Mouse (Mus musculus): ENCODE measurements at regions not wholly inside any gene's neighbourhood (a gene's known extent, or its start where the extent isn't known, plus 50 kb on each side); places are given as distances from the start of the nearest gene placed in this dataset.

DNA sequence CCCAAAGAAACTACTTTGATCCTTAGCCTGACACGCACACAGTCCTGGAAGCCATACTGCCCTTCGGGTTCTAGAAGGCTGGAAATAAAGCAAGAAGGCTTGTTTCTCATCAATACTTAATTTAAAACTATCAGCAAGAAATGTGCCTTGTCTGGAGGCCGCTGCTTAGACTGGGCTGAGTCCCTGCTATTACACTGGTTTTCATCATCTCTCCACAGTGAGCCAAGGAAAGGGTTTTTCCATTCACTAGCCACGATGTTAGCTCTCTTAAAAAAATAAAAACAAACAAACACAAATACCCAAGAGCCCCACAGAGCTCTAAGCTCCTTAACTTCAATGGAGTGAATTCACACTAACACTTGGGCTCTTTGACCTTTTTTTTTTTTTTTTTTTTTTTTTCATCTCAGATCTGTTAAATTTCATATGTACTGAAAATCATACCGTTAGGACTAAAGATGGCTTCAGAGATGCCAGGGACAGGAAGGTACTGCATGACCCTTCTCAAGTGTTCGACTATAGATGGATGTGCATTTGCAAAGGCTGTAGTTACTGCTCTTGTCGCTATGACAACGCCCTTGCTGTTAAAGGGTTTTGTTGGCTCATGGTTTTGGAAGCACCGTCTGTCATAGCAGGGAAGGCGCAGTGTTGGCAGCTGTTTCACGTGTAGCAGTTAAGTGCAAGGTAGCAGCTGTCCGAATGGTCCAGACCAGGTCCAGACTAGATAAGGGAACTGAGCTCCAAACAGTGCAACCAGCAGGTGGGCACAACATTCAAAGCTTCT lies 98.1 kb upstream of the Klf14 start:
- WGBS = 78% methylated on average over 12 of the region's 12 CpGs
- H3K4me1 ChIP-seq (replicated peaks; ENCODE audit: insufficient read depth, low read length) = no peaks in the 10 kb centered on the region

DNA sequence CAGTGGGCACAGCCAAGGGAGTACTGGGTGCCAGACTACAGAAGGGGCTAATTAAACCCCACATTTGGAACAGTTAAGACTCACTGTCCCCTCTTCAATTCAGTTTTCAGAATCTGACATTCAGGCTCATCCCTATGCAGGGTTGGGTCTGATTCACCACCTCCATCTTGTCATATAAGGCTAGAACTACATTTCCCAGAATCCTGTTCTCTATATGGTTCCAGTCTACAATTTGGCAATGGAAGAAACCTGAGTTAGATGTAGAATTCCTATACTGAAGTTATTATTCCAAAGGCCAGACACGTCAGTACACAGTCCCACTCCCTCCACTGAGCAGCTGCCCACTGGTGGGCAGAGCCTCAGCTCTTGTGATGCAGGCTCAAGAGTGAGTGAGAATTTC lies 99.4 kb upstream of the Klf14 start:
- ATAC-seq (replicated peaks; ENCODE audit: low FRiP score, low read depth) = no peak
- no peak for DNase-seq (ENCODE audit: low spot score)
- Histone ChIP-seq H3K4me3 (replicated peaks; ENCODE audit: low read depth, low read length) (no peak overlapping the region), H3K27me3 (ENCODE audit: insufficient read depth, low read length) (no peaks in the 10 kb centered on the region), H3K4me2 (ENCODE audit: low read length) (no peak overlapping the region), H3K27ac (no peak overlapping the region), H3K9ac (ENCODE audit: low read depth, low read length) (no peak overlapping the region), H3K36me3 (ENCODE audit: insufficient read depth, low read length) (no peaks in the 10 kb centered on the region), H3K9me3 (replicated peaks; ENCODE audit: low read length) (no peaks in the 10 kb centered on the region), H3K4me1 (replicated peaks; ENCODE audit: insufficient read depth, low read length) (no peaks in the 10 kb centered on the region)
- WGBS = 79% methylated on average over 1 of the region's 1 CpGs
- no peak for TF ChIP-seq CTCF (IDR thresholded peaks at IDR 0.05; ENCODE audit: low read depth)

More for the DNA sequence above, 98.1 kb upstream of the Klf14 start:
- no peak overlapping the region for H3K9ac ChIP-seq (ENCODE audit: low read depth, low read length)
- H3K4me3 ChIP-seq (replicated peaks; ENCODE audit: low read depth, low read length) = no peak overlapping the region
- no peak overlapping the region for H3K27ac ChIP-seq
- no peaks in the 10 kb centered on the region for H3K27me3 ChIP-seq (ENCODE audit: insufficient read depth, low read length)
- ATAC-seq (replicated peaks; ENCODE audit: low FRiP score, low read depth) = no peak
- no peak overlapping the region for H3K4me2 ChIP-seq (ENCODE audit: low read length)
- no peak for TF ChIP-seq CTCF (IDR thresholded peaks at IDR 0.05; ENCODE audit: low read depth)
- H3K9me3 ChIP-seq (replicated peaks; ENCODE audit: low read length) = no peaks in the 10 kb centered on the region
- no peaks in the 10 kb centered on the region for H3K36me3 ChIP-seq (ENCODE audit: insufficient read depth, low read length)
- DNase-seq (ENCODE audit: low spot score) = no peak

DNA sequence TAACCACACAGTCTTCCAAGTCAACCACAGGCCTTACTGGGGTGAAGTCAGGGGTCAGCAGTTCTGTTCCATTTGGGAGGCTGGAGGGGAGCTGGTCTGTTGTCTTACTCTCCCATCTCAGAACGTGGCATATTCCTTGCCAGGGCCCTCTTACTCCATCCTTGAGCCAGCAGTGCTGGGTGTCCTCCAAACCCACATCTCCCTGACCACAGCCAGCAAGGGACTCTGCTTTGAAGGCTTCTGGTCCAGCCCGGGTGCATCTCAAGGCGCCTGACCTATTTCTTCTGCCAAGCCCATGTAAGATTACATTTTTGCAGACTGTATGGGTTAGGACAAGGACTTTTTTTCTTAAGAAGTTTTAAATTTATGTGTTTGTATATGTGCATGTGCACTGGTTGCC lies 100.1 kb upstream of the Klf14 start:
- no peak overlapping the region for H3K27ac ChIP-seq
- DNase-seq (ENCODE audit: low spot score) (no peak), ATAC-seq (replicated peaks; ENCODE audit: low FRiP score, low read depth) (no peak)
- TF ChIP-seq CTCF (IDR thresholded peaks at IDR 0.05; ENCODE audit: low read depth) = no peak
- H3K36me3 ChIP-seq (ENCODE audit: insufficient read depth, low read length) = no peaks in the 10 kb centered on the region
- WGBS = 74% methylated on average over 3 of the region's 3 CpGs
- no peaks in the 10 kb centered on the region for H3K27me3 ChIP-seq (ENCODE audit: insufficient read depth, low read length)
- H3K4me3 ChIP-seq (replicated peaks; ENCODE audit: low read depth, low read length) = no peak overlapping the region
- no peak overlapping the region for H3K4me2 ChIP-seq (ENCODE audit: low read length)
- H3K9ac ChIP-seq (ENCODE audit: low read depth, low read length) = no peak overlapping the region
- no peaks in the 10 kb centered on the region for H3K9me3 ChIP-seq (replicated peaks; ENCODE audit: low read length)
- no peaks in the 10 kb centered on the region for H3K4me1 ChIP-seq (replicated peaks; ENCODE audit: insufficient read depth, low read length)

DNA sequence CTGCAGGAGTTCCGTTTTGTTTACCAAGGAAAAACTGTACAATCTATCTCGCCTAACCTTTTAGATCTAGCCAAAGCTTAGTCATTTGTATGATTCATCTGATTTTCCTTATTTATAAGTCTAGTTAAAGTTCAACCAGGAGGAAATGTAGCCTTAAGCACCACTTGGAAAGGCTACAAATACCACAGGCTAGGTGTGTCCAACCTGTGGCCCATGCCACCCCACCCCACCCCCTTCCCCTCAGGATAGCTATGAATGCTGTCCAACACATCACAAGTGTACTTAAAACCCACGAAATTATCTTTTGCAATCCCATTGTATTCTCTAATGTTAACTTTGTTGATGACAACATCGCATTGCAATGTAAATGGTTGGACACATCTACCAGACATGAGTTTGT lies 102.9 kb upstream of the Klf14 start:
- DNase-seq (ENCODE audit: low spot score) (no peak), ATAC-seq (replicated peaks; ENCODE audit: low FRiP score, low read depth) (no peak)
- H3K4me1 ChIP-seq (replicated peaks; ENCODE audit: insufficient read depth, low read length) = no peaks in the 10 kb centered on the region
- no peak overlapping the region for H3K27ac ChIP-seq
- H3K4me3 ChIP-seq (replicated peaks; ENCODE audit: low read depth, low read length) = no peak overlapping the region
- H3K27me3 ChIP-seq (ENCODE audit: insufficient read depth, low read length) = no peaks in the 10 kb centered on the region
- no peak overlapping the region for H3K4me2 ChIP-seq (ENCODE audit: low read length)
- TF ChIP-seq CTCF (IDR thresholded peaks at IDR 0.05; ENCODE audit: low read depth) = no peak
- 88% methylated on average over 4 of the region's 4 CpGs for whole genome bisulfite sequencing
- H3K9ac ChIP-seq (ENCODE audit: low read depth, low read length) = no peak overlapping the region
- no peaks in the 10 kb centered on the region for H3K9me3 ChIP-seq (replicated peaks; ENCODE audit: low read length)
- H3K36me3 ChIP-seq (ENCODE audit: insufficient read depth, low read length) = no peaks in the 10 kb centered on the region

DNA sequence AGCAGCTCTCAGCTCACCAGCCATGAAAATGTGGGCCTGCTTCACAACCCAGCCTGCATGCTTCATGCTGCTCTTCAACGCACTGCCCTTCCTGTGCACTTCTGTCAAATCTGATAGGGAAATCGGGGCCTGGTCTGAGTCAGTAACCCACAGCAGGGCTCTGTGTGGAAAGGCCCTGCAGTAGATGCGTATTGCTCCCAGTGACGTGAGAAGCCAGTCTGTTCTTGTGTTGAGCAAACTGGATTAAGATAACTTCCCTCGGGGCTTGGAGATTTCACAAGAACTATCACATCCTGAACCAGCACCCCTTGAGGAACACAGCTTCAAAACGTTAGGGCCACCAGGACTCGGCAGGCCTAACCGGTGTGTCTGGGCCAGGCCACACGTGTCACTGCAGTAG lies 106.5 kb upstream of the Klf14 start:
- no peak for DNase-seq (ENCODE audit: low spot score)
- TF ChIP-seq CTCF (IDR thresholded peaks at IDR 0.05; ENCODE audit: low read depth) = no peak
- Histone ChIP-seq H3K36me3 (ENCODE audit: insufficient read depth, low read length) (no peaks in the 10 kb centered on the region), H3K27me3 (ENCODE audit: insufficient read depth, low read length) (no peaks in the 10 kb centered on the region), H3K4me3 (replicated peaks; ENCODE audit: low read depth, low read length) (no peak overlapping the region), H3K9me3 (replicated peaks; ENCODE audit: low read length) (no peaks in the 10 kb centered on the region), H3K4me2 (ENCODE audit: low read length) (no peak overlapping the region), H3K9ac (ENCODE audit: low read depth, low read length) (no peak overlapping the region), H3K4me1 (replicated peaks; ENCODE audit: insufficient read depth, low read length) (no peaks in the 10 kb centered on the region), H3K27ac (no peak overlapping the region)
- WGBS = 72% methylated on average over 9 of the region's 9 CpGs
- ATAC-seq (replicated peaks; ENCODE audit: low FRiP score, low read depth) = no peak

DNA sequence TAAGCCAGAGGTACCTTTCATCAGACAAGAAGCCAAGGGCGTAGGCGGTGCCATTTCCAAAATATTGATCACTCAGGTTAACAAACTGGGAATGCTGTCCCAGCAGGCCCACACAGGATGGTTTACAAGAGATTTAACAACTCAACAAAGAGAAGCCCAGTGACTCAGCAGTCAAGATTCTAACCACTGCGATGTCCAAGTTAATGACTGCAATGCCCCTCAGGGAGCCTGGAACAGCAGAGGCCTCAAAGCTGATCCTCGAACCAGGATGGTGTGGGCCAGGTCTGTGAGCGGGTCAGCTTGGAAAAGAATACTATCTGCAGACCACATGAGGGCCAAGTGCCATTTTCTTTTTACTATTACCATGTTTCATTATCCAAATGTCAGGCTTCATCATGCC lies 108.0 kb upstream of the Klf14 start:
- TF ChIP-seq CTCF (IDR thresholded peaks at IDR 0.05; ENCODE audit: low read depth) = no peak
- H3K9me3 ChIP-seq (replicated peaks; ENCODE audit: low read length) = no peaks in the 10 kb centered on the region
- no peak overlapping the region for H3K27ac ChIP-seq
- no peak overlapping the region for H3K4me3 ChIP-seq (replicated peaks; ENCODE audit: low read depth, low read length)
- no peak overlapping the region for H3K9ac ChIP-seq (ENCODE audit: low read depth, low read length)
- DNase-seq (ENCODE audit: low spot score) (no peak), ATAC-seq (replicated peaks; ENCODE audit: low FRiP score, low read depth) (no peak)
- 91% methylated on average over 5 of the region's 5 CpGs for WGBS
- no peaks in the 10 kb centered on the region for H3K27me3 ChIP-seq (ENCODE audit: insufficient read depth, low read length)
- H3K4me2 ChIP-seq (ENCODE audit: low read length) = no peak overlapping the region
- no peaks in the 10 kb centered on the region for H3K4me1 ChIP-seq (replicated peaks; ENCODE audit: insufficient read depth, low read length)
- no peaks in the 10 kb centered on the region for H3K36me3 ChIP-seq (ENCODE audit: insufficient read depth, low read length)

DNA sequence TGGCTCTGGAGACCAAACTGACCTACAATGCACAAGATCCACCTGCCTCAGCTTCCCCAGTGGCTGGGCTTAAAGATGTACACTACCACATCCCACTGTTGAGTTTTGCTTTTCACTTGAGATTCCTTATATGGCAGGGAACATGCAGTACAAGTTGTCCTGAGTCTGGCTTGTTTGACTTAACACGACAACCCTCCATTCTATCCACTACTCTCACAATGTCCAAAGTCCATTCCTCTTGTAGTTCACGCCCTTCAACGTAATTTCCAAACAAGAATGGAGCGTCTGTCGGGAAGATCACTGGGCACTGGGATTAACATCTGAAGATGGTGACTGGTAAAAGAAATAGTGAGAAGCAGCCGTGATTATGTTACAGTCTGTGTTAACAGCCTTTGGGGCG lies 108.6 kb upstream of the Klf14 start:
- Histone ChIP-seq H3K4me1 (replicated peaks; ENCODE audit: insufficient read depth, low read length) (no peaks in the 10 kb centered on the region), H3K4me2 (ENCODE audit: low read length) (no peak overlapping the region), H3K27me3 (ENCODE audit: insufficient read depth, low read length) (no peaks in the 10 kb centered on the region), H3K36me3 (ENCODE audit: insufficient read depth, low read length) (no peaks in the 10 kb centered on the region), H3K9me3 (replicated peaks; ENCODE audit: low read length) (no peaks in the 10 kb centered on the region), H3K4me3 (replicated peaks; ENCODE audit: low read depth, low read length) (no peak overlapping the region), H3K27ac (no peak overlapping the region), H3K9ac (ENCODE audit: low read depth, low read length) (no peak overlapping the region)
- TF ChIP-seq CTCF (IDR thresholded peaks at IDR 0.05; ENCODE audit: low read depth) = no peak
- 79% methylated on average over 7 of the region's 7 CpGs for whole genome bisulfite sequencing
- ATAC-seq (replicated peaks; ENCODE audit: low FRiP score, low read depth) = no peak
- DNase-seq (ENCODE audit: low spot score) = no peak

Data from kidney, postnatal 0 days (tissue).